Mouse (Mus musculus) heart, embryonic 11.5 days (tissue): ENCODE measurements at regions not wholly inside any gene's neighbourhood (a gene's known extent, or its start where the extent isn't known, plus 50 kb on each side); places are given as distances from the start of the nearest gene placed in this dataset.

Experiments used
- ATAC-seq: fragments of 200-750 bp; cut with Nextera tagmentation; replicated peaks from 2 replicates; pipeline ENCODE4 v1.8.0; 2017; ENCODE audit warnings: moderate library complexity; ENCODE audit not compliant: insufficient number of reproducible peaks, low FRiP score, low TSS enrichment
- H3K27ac ChIP-seq: fragments of 300-500 bp; sonication (generic); 2 replicates; pipeline ENCODE4 v1.5.1; 2014; ENCODE audit warnings: mild to moderate bottlenecking, low read depth, low read length
- H3K27me3 ChIP-seq: fragments of 300-500 bp; sonication (generic); 2 replicates; pipeline ENCODE4 v1.6.1; 2014; ENCODE audit warnings: mild to moderate bottlenecking, low read length, mixed read lengths; ENCODE audit not compliant: control insufficient read depth, insufficient read depth
- H3K36me3 ChIP-seq: fragments of 300-500 bp; sonication (generic); 2 replicates; pipeline ENCODE4 v1.6.1; 2014; ENCODE audit warnings: mild to moderate bottlenecking, low read length, moderate library complexity, mixed read lengths; ENCODE audit not compliant: control insufficient read depth, insufficient read depth
- H3K4me1 ChIP-seq: fragments of 300-500 bp; sonication (generic); 2 replicates; pipeline ENCODE4 v1.6.1; 2014; ENCODE audit warnings: low read length; ENCODE audit not compliant: control insufficient read depth, insufficient read depth
- H3K4me2 ChIP-seq: fragments of 300-500 bp; sonication (generic); 2 replicates; pipeline ENCODE4 v1.6.1; 2014; ENCODE audit warnings: mild to moderate bottlenecking, moderate library complexity
- H3K4me3 ChIP-seq: fragments of 300-500 bp; sonication (generic); 2 replicates; pipeline ENCODE4 v1.5.1; 2014; ENCODE audit warnings: low read depth, low read length
- H3K9ac ChIP-seq: fragments of 300-500 bp; sonication (generic); 2 replicates; pipeline ENCODE4 v1.6.1; 2014; ENCODE audit warnings: mild to moderate bottlenecking, low read depth, low read length, moderate library complexity
- H3K9me3 ChIP-seq: fragments of 300-500 bp; sonication (generic); replicated peaks from 2 replicates; pipeline ENCODE4 v1.6.1; 2016; ENCODE audit warnings: low read length; ENCODE audit not compliant: control insufficient read depth
- WGBS: fragments of 180-500 bp; shearing (Covaris S2); extraction: QIAGEN DNeasy Blood & Tissue Kit; methylation state at CpG from one replicate; pipeline ENCODE4 v1.1.7; 2014; ENCODE audit not compliant: insufficient replicate concordance; 5-methylcytosine and 5-hydroxymethylcytosine counted together

DNA sequence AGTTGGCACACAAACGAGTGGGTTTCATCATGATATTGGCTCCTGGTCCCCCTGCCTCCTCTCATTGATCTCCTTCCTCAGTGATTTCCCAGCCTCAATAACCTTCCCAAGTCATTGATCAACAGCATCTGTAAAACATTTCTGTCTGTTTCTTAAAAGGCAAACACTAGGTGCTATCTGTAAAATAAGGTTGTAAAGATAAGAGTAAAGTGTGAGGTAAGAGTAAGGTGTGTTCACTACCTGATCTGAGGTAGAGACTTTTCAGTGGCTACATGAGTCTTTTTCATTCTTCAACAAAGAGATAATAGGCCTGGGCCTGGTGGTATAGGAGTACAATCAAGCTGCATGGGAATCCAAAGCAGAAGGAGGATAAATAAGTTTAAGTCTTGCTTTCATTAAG is 55.7 kb downstream of the Plk2 start:
- ATAC-seq, result no peak
- 58% methylated on average over 1 of the region's 1 CpGs for WGBS

DNA sequence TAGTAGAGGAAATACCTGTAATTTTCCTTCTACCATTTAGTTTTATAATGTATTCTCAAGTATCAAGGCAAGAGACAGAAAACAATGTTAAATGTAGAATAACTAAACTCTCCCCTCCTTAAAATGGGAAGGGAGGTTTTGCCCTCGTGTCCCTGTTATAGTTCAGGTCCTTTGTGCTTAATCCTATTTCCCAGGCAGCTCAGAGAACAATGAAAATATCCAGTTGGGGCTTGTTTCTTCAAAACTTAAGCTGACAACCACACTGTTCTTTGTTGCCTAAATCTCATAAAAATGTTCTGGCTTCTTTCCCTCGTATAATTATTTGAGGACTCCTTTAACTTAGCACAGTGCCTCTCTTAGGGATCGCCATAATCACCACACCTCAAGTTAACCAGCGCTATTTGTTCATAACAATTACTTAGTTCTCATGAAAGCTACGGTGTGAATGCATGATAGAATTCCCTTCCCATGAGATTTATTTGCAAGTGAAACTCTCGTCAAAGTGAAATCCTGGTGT is 57.2 kb downstream of the Plk2 start:
- Histone ChIP-seq H3K27ac (no peak overlapping the region), H3K4me3 (no peak overlapping the region), H3K4me2 (no peak overlapping the region), H3K27me3 (no peaks in the 10 kb centered on the region), H3K4me1 (0 out of 2 replicates have a peak, but pooled peaks cover 3% of the 10 kb centered on the region), H3K36me3 (no peaks in the 10 kb centered on the region), H3K9ac (no peak overlapping the region), H3K9me3 (no peaks in the 10 kb centered on the region)
- no peak for ATAC-seq
- WGBS, result 79% methylated on average over 6 of the region's 6 CpGs

More for the DNA sequence above, 55.7 kb downstream of the Plk2 start:
- Histone ChIP-seq H3K9me3 (no peaks in the 10 kb centered on the region), H3K36me3 (no peaks in the 10 kb centered on the region), H3K27me3 (no peaks in the 10 kb centered on the region), H3K4me1 (0 out of 2 replicates have a peak, but pooled peaks cover 3% of the 10 kb centered on the region), H3K9ac (no peak overlapping the region), H3K27ac (no peak overlapping the region), H3K4me3 (no peak overlapping the region), H3K4me2 (no peak overlapping the region)

DNA sequence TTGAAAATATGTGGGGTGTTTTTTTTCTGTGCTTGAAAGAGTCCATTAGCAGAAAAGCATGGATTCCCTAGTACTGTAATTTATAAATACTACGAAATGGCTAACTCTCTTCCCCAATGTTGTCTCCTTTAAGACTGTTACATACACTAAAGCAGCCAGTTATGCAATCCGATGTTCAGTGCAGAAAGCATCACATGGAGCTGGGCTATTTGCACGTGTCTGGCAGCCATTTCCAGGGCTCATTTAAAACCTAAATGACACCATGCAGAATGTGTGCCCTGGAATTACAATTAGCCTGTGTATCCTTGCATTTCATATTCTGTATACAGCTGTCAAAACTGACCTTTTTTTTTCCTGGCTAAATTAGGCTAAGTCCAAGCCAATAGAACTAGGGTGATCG is 60.2 kb downstream of the Plk2 start:
- no peak overlapping the region for H3K4me2 ChIP-seq
- no peaks in the 10 kb centered on the region for H3K27me3 ChIP-seq
- no peak overlapping the region for H3K9ac ChIP-seq
- WGBS, result 76% methylated on average over 4 of the region's 4 CpGs
- no peaks in the 10 kb centered on the region for H3K36me3 ChIP-seq
- no peak overlapping the region for H3K4me3 ChIP-seq
- no peaks in the 10 kb centered on the region for H3K9me3 ChIP-seq
- no peak for ATAC-seq
- peaks cover 7% of the 10 kb centered on the region; the same call in 1 of the 2 replicates for H3K4me1 ChIP-seq
- no peak overlapping the region for H3K27ac ChIP-seq

DNA sequence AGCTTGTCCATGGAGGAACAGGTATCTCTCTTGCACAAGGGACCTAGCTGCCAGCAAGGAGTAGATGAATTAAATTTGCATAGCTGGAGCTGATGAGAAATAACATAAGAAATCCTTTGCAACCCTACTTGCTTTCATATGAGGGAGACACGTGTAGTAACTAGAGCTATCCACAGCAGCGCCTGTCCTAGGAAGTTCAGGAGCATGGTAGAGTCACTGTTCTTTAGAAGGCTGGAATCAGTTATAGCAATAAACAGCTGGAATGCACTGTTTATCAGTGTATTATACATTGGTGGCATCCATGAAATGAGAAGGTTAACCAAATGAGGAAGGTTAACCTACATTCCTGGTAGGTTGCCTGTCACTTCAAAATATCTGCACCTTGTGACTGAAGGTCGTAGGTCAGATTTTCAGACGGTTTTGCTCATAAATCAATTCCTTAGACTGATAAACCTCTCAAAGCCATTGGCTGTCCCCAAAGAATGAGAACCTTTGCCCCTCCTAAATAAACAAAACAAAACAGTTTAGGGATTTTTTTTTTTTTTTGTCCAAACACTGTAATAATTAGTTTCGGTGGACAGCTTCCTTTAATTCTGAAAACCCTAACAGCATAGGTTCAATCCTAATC is 60.8 kb downstream of the Plk2 start:
- Histone ChIP-seq H3K4me2 (no peak overlapping the region), H3K27ac (no peak overlapping the region), H3K36me3 (no peaks in the 10 kb centered on the region), H3K4me3 (no peak overlapping the region), H3K9me3 (no peaks in the 10 kb centered on the region), H3K27me3 (no peaks in the 10 kb centered on the region), H3K9ac (no peak overlapping the region), H3K4me1 (peaks cover 7% of the 10 kb centered on the region; the same call in 1 of the 2 replicates)
- ATAC-seq, result no peak
- WGBS, result 70% methylated on average over 5 of the region's 5 CpGs

DNA sequence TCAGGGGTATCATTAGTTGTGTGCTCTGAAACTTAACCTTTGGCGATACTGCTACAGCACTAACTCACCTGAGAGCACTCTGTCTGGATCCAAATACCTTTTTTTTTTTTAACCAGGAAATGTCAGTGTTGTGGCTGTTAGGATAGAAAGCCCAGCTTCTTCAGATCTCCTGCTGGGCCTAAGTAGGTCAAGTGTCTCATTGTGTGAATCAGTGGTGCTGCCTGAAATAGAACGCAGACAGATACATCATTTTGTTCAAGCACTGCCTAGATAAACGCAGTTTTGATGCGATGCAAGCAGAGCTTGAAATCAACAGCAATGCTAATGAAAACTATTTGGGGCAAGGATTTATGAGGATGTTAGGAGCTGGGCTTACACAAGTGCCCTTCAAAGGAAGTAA is 63.9 kb downstream of the Plk2 start:
- H3K4me3 ChIP-seq, result no peak overlapping the region
- 40% methylated on average over 4 of the region's 4 CpGs for WGBS
- ATAC-seq, result no peak
- no peaks in the 10 kb centered on the region for H3K27me3 ChIP-seq
- H3K9ac ChIP-seq, result no peak overlapping the region
- H3K36me3 ChIP-seq, result no peaks in the 10 kb centered on the region
- no peak overlapping the region for H3K4me2 ChIP-seq
- no peak overlapping the region for H3K27ac ChIP-seq
- no peaks in the 10 kb centered on the region for H3K9me3 ChIP-seq
- H3K4me1 ChIP-seq, result peaks cover 11% of the 10 kb centered on the region

DNA sequence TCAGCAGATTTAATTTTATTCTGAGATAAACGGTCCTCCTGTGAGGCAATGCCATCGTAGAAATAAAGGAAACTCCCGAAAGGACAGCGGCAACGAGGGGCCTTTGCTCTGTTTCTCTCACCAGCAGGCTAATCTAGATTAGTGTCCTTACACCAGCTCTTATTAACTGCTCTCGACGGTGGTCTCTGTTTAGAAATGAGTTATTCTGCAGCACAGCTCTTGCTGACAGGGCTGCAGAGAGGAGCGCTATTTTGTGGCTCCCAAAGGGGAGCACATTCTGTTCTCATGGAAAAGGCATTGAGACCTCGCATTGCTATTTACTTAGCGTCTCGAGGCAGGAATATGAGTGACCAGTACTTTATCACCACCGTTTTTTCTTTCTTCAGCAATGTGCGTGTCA is 66.7 kb downstream of the Plk2 start:
- Histone ChIP-seq H3K4me2 (no peak overlapping the region), H3K27ac (no peak overlapping the region), H3K4me1 (peaks cover 11% of the 10 kb centered on the region), H3K36me3 (no peaks in the 10 kb centered on the region), H3K9ac (no peak overlapping the region), H3K9me3 (no peaks in the 10 kb centered on the region), H3K4me3 (no peak overlapping the region), H3K27me3 (no peaks in the 10 kb centered on the region)
- WGBS, result 56% methylated on average over 13 of the region's 13 CpGs
- no peak for ATAC-seq

GRCm38 (mm10) chr13:110471526-110471925 is 76.7 kb downstream of the Plk2 start:
- 37% methylated on average over 4 of the region's 4 CpGs for WGBS
- Histone ChIP-seq H3K4me3 (no peak overlapping the region), H3K27me3 (no peaks in the 10 kb centered on the region)

GRCm38 (mm10) chr13:110477709-110478108 is 82.9 kb downstream of the Plk2 start:
- Histone ChIP-seq H3K4me3 (no peak overlapping the region), H3K36me3 (no peaks in the 10 kb centered on the region), H3K9me3 (no peaks in the 10 kb centered on the region; the same call in 1 of the 2 replicates), H3K27me3 (no peaks in the 10 kb centered on the region), H3K4me2 (no peak overlapping the region), H3K9ac (no peak overlapping the region), H3K4me1 (no peaks in the 10 kb centered on the region), H3K27ac (no peak overlapping the region)
- WGBS, result 84% methylated on average over 5 of the region's 5 CpGs
- no peak for ATAC-seq

More at GRCm38 (mm10) chr13:110471526-110471925, 76.7 kb downstream of the Plk2 start:
- Histone ChIP-seq H3K9me3 (no peaks in the 10 kb centered on the region; the same call in 1 of the 2 replicates), H3K36me3 (no peaks in the 10 kb centered on the region), H3K4me2 (no peak overlapping the region), H3K9ac (no peak overlapping the region), H3K27ac (no peak overlapping the region), H3K4me1 (no peaks in the 10 kb centered on the region)
- no peak for ATAC-seq

DNA sequence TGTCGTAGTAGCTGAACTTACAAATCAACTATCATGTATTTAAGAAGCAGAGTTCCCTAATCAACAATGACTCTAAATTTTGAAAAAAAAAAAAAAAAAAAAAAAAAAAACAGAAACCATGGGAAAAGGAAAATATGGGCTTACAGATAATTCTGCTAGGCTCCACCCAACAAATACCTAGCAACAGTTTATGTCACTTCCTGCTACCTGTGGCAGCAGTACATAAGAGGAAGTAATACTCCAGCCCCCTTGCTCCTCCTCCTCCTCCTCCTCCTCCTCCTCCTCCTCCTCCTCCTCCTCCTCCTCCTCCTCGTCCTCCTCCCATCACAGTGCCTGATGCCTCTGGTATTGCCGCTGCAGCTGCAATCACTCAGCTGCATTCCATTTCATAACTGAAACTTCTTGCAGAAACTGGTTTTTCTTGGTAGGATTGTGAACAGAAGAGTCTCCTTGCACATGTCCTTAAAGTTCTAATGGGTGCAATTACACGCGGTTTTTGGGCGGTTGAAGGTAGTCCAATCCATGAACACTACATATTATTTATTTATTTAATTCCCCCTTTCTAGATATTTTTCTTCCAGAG is 89.6 kb downstream of the Plk2 start:
- no peak overlapping the region for H3K9ac ChIP-seq
- ATAC-seq, result no peak
- H3K4me2 ChIP-seq, result no peak overlapping the region
- H3K4me1 ChIP-seq, result no peaks in the 10 kb centered on the region
- no peaks in the 10 kb centered on the region for H3K9me3 ChIP-seq
- 84% methylated on average over 5 of the region's 6 CpGs for WGBS
- no peaks in the 10 kb centered on the region for H3K27me3 ChIP-seq
- no peaks in the 10 kb centered on the region for H3K36me3 ChIP-seq
- no peak overlapping the region for H3K27ac ChIP-seq
- H3K4me3 ChIP-seq, result no peak overlapping the region
